Mouse (Mus musculus) spleen, postnatal 36 days (tissue): Measurements from ENCODE around the gene Adk.

Experiments
- DNase-seq, 2 experiments: peaks; one replicate each; pipeline ENCODE4 v3.0.0; 2022; ENCODE audit warnings: low spot score in 2 of 2, mixed read lengths in 1 of 2

Gene Adk

GRCm38 (mm10) chr14:21099371-21099770, 47.0 kb downstream of the Adk start:
- no peak for DNase-seq

- no peak for DNase-seq
These were observed 48.5 kb downstream of the Adk start for GRCm38 (mm10) chr14:21100876-21101275.

- no peak for DNase-seq
These were observed 49.2 kb downstream of the Adk start for GRCm38 (mm10) chr14:21101562-21101961.

- no peak for DNase-seq
These were observed 50.4 kb downstream of the Adk start for GRCm38 (mm10) chr14:21102666-21103203.

- no peak for DNase-seq
These were observed 52.7 kb downstream of the Adk start for GRCm38 (mm10) chr14:21105049-21105448.

GRCm38 (mm10) chr14:21106582-21106981, 54.2 kb downstream of the Adk start:
- no peak for DNase-seq

- no peak for DNase-seq
These were observed 55.2 kb downstream of the Adk start for GRCm38 (mm10) chr14:21107551-21107950.

GRCm38 (mm10) chr14:21110492-21110891, 58.1 kb downstream of the Adk start:
- no peak for DNase-seq

- no peak for DNase-seq
These were observed 59.1 kb downstream of the Adk start for GRCm38 (mm10) chr14:21111500-21111899.

- no peak for DNase-seq
These were observed 59.8 kb downstream of the Adk start for GRCm38 (mm10) chr14:21112174-21112573.

GRCm38 (mm10) chr14:21112742-21113141, 60.4 kb downstream of the Adk start:
- no peak for DNase-seq

GRCm38 (mm10) chr14:21114339-21114738, 62.0 kb downstream of the Adk start:
- no peak for DNase-seq

GRCm38 (mm10) chr14:21115318-21115717, 62.9 kb downstream of the Adk start:
- no peak for DNase-seq

- DNase-seq: peak; percentile 11 to 22
These were observed 63.6 kb downstream of the Adk start for GRCm38 (mm10) chr14:21115888-21116460.

- DNase-seq: no peak
These were observed 65.7 kb downstream of the Adk start for GRCm38 (mm10) chr14:21118095-21118494.

GRCm38 (mm10) chr14:21119653-21120313, 67.4 kb downstream of the Adk start:
- DNase-seq: peak; percentile 28 to 29

- DNase-seq: peak in 1 of 2 experiments; percentile 36
These were observed 68.1 kb downstream of the Adk start for GRCm38 (mm10) chr14:21120473-21120872.

- DNase-seq: no peak
These were observed 74.8 kb downstream of the Adk start for GRCm38 (mm10) chr14:21127215-21127614.

GRCm38 (mm10) chr14:21136906-21137305, 84.5 kb downstream of the Adk start:
- DNase-seq: peak; percentile 29 to 39

GRCm38 (mm10) chr14:21142603-21143002, 90.2 kb downstream of the Adk start:
- no peak for DNase-seq

GRCm38 (mm10) chr14:21143406-21144115, 91.2 kb downstream of the Adk start:
- DNase-seq: peak; percentile 10 to 25

GRCm38 (mm10) chr14:21147171-21147570, 94.8 kb downstream of the Adk start:
- no peak for DNase-seq

- DNase-seq: no peak
These were observed 97.9 kb downstream of the Adk start for GRCm38 (mm10) chr14:21150301-21150700.
